Mouse (Mus musculus): Measurements from ENCODE around the gene Gm1043.

- TF ChIP-seq CTCF (IDR thresholded peaks at IDR 0.05; ENCODE audit: low read depth, low read length): no peak
- no peak for TF ChIP-seq POLR2A (IDR thresholded peaks at IDR 0.05; ENCODE audit: insufficient read depth, low read length)
- TF ChIP-seq EP300 (IDR thresholded peaks at IDR 0.05; ENCODE audit: insufficient read depth, low read depth, low read length): no peak
These were observed 159.6 kb downstream of the Gm1043 start for GRCm38 (mm10) chr5:37244666-37245242.
